Comparison of ENCODE assay signal across 9 mouse cellular contexts in the genomic region with DNA sequence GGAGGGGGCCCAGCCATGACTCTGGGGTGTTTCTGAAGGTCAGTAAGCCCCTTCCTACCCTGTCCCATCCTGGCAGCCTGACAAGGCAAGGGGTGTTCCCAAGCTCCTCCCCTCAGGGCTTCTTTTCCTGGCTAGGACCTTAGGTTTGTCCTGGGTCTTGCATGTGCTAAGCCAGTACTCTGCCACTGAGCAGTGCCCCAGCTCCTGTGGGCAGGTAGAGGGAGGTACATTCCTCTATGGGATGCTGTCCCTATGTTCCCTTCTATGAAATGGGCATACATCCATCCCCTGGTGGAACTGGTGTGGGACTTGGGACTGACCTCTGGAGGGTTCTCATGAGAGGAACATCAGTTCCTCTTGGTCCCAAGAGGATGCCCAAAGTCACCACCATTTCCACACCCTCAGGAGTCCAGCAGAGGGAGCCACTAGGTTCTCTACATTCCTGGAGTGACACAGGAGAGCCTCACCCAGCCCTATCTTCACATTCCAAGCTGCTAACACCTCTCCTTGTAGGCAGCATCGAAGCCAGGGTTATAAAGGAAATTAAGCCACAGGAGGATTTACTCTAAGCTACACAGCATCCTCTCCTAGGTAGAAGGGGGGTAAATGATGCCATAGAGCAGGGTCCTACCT. TPM values are rescaled to one million over a fixed set of nuclear protein-coding genes. Genes with fewer than 3 reads are reported as not detected.
A peak's percentile ranks its signal among the peaks of the same experiment; 100 is the strongest.
DNase-seq lines count a peak whose midpoint lies in the region; ATAC-seq and TF ChIP-seq lines count a peak whose summit lies in the region.
"Had no signal": no experiment of that assay in that cellular context is flagged by ENCODE, and none has a peak within 500 bp of the region (broad histone marks: within the 10 kb centered on the region; RNA-seq: fewer than 3 reads in every experiment).

No protein-coding gene starts in this region.

- H3K9me3 ChIP-seq in forebrain, postnatal 0 days (ENCODE audit: low read length), result no peaks in the 10 kb centered on the region
- H3K9me3 ChIP-seq in forebrain, embryonic 10.5 days, result no peaks in the 10 kb centered on the region
- no peaks in the 10 kb centered on the region for H3K9me3 ChIP-seq in limb, embryonic 12.5 days
- H3K9me3 ChIP-seq in stomach, embryonic 15.5 days, result no peaks in the 10 kb centered on the region

- H3K4me1 ChIP-seq in forebrain, postnatal 0 days (ENCODE audit: insufficient read depth), result 0 out of 2 replicates have a peak, but pooled peaks cover 2% of the 10 kb centered on the region
- H3K4me1 ChIP-seq in forebrain, embryonic 10.5 days, result peaks cover 42% of the 10 kb centered on the region
- H3K4me1 ChIP-seq in limb, embryonic 12.5 days (replicated peaks), result peaks cover 38% of the 10 kb centered on the region
- peaks cover 8% of the 10 kb centered on the region for H3K4me1 ChIP-seq in stomach, embryonic 15.5 days

- H3K4me3 ChIP-seq in forebrain, postnatal 0 days (ENCODE audit: low read depth, low read length), result no peak overlapping the region
- no peak overlapping the region for H3K4me3 ChIP-seq in forebrain, embryonic 10.5 days
- no peak overlapping the region for H3K4me3 ChIP-seq in limb, embryonic 12.5 days (replicated peaks)
- H3K4me3 ChIP-seq in stomach, embryonic 15.5 days (replicated peaks), result no peak overlapping the region
- H3K4me3 ChIP-seq: myocyte had no signal

- no peak overlapping the region for H3K4me2 ChIP-seq in forebrain, postnatal 0 days (ENCODE audit: low read depth)
- no peak overlapping the region for H3K4me2 ChIP-seq in limb, embryonic 12.5 days
- no peak overlapping the region for H3K4me2 ChIP-seq in stomach, embryonic 15.5 days

- no peak for ATAC-seq in forebrain, postnatal 0 days
- no peak for ATAC-seq in limb, embryonic 12.5 days (ENCODE audit: insufficient number of reproducible peaks, insufficient read depth, low FRiP score, low TSS enrichment, low read depth)
- ATAC-seq in stomach, embryonic 15.5 days (ENCODE audit: insufficient read depth, low FRiP score, low read depth), result no peak; the same call in 1 of the 2 replicates

- 39% methylated on average over 1 of the region's 1 CpGs for WGBS in forebrain, postnatal 0 days
- WGBS in forebrain, embryonic 10.5 days, result 49% methylated on average over 1 of the region's 1 CpGs
- WGBS in limb, embryonic 12.5 days, result 4% methylated on average over 1 of the region's 1 CpGs
- 4% methylated on average over 1 of the region's 1 CpGs for WGBS in stomach, embryonic 15.5 days

- no peaks in the 10 kb centered on the region for H3K36me3 ChIP-seq in forebrain, postnatal 0 days (ENCODE audit: insufficient read depth)
- H3K36me3 ChIP-seq in forebrain, embryonic 10.5 days (replicated peaks), result no peaks in the 10 kb centered on the region
- H3K36me3 ChIP-seq in limb, embryonic 12.5 days, result no peaks in the 10 kb centered on the region
- H3K36me3 ChIP-seq in stomach, embryonic 15.5 days, result no peaks in the 10 kb centered on the region

- no peak overlapping the region for H3K27ac ChIP-seq in forebrain, postnatal 0 days (ENCODE audit: low read depth, low read length)
- H3K27ac ChIP-seq in forebrain, embryonic 10.5 days, result no peak overlapping the region
- peak overlapping the region; percentile 88 for H3K27ac ChIP-seq in limb, embryonic 12.5 days
- peak overlapping the region; percentile 65; the same call in 1 of the 2 replicates for H3K27ac ChIP-seq in stomach, embryonic 15.5 days

- no peaks in the 10 kb centered on the region for H3K27me3 ChIP-seq in forebrain, postnatal 0 days (ENCODE audit: insufficient read depth, low read length)
- H3K27me3 ChIP-seq in forebrain, embryonic 10.5 days (ENCODE audit: poor library complexity, severe bottlenecking), result peaks cover 58% of the 10 kb centered on the region
- H3K27me3 ChIP-seq in limb, embryonic 12.5 days, result peaks cover 65% of the 10 kb centered on the region
- 0 out of 2 replicates have a peak, but pooled peaks cover 3% of the 10 kb centered on the region for H3K27me3 ChIP-seq in stomach, embryonic 15.5 days (replicated peaks)

- DNase-seq in forebrain, postnatal 0 days, result no peak
- no peak for DNase-seq in forebrain, embryonic 10.5 days (ENCODE audit: extremely low spot score, low spot score)
- peak; percentile 50 for DNase-seq in thymus, postnatal 4 days
- no peak for DNase-seq in thymus, postnatal 0 days (ENCODE audit: low spot score)
- DNase-seq in right cerebral cortex, postnatal 25 days, result no peak
- no peak for DNase-seq in B cell, adult 2 months

- peak; percentile 57 for TF ChIP-seq CTCF in forebrain, postnatal 0 days (IDR thresholded peaks at IDR 0.05; ENCODE audit: low read depth)

- no peak overlapping the region for H3K9ac ChIP-seq in forebrain, postnatal 0 days
- no peak overlapping the region for H3K9ac ChIP-seq in limb, embryonic 12.5 days (replicated peaks)
- no peak overlapping the region for H3K9ac ChIP-seq in stomach, embryonic 15.5 days

RNA-seq across cellular contexts. Expression of a gene that starts 7.6 kb away (rescaled TPM):
- total RNA-seq in forebrain, postnatal 0 days (2014; rRNA removed), result 108 and 123 TPM in 2 replicates
- 57.9 and 73.2 TPM in 2 replicates for polyA plus RNA-seq in forebrain, postnatal 0 days (2015; fragmentation: Nextera tagmentation; extraction: Ambion mirVana)
- polyA plus RNA-seq in forebrain, embryonic 10.5 days (2016; fragmentation: Nextera tagmentation; extraction: Ambion mirVana), result 36.5 and 40.0 TPM in 2 replicates
- 2.7 and 2.9 TPM in 2 replicates for polyA plus RNA-seq in thymus, postnatal 0 days (2015; fragmentation: Nextera tagmentation; extraction: Ambion mirVana)
- polyA plus RNA-seq in limb, embryonic 12.5 days (2016; fragmentation: Nextera tagmentation; extraction: Ambion mirVana), result 14.9 and 15.0 TPM in 2 replicates
- polyA plus RNA-seq in stomach, embryonic 15.5 days (2015; fragmentation: Nextera tagmentation; extraction: Ambion mirVana), result 11.9 and 12.0 TPM in 2 replicates

Comparison
In these comparisons a context has a peak if more than half of its experiments do, and no peak if none do; other contexts are left out.
1. H3K27ac ChIP-seq: peak in limb, embryonic 12.5 days (single experiment) and stomach, embryonic 15.5 days (single experiment); none in forebrain, postnatal 0 days (single experiment) and forebrain, embryonic 10.5 days (single experiment).